Mouse (Mus musculus) heart, embryonic 11.5 days (tissue): ENCODE data around the gene Cacna1d. TPM values are rescaled to one million over a fixed set of nuclear protein-coding genes. Genes with fewer than 3 reads are reported as not detected.

Experiments
- ATAC-seq: fragments of 200-750 bp; cut with Nextera tagmentation; replicated peaks from 2 replicates; pipeline ENCODE4 v1.8.0; 2017; ENCODE audit warnings: moderate library complexity; ENCODE audit not compliant: insufficient number of reproducible peaks, low FRiP score, low TSS enrichment
- H3K27ac ChIP-seq: fragments of 300-500 bp; sonication (generic); 2 replicates; pipeline ENCODE4 v1.5.1; 2014; ENCODE audit warnings: mild to moderate bottlenecking, low read depth, low read length
- H3K27me3 ChIP-seq: fragments of 300-500 bp; sonication (generic); 2 replicates; pipeline ENCODE4 v1.6.1; 2014; ENCODE audit warnings: mild to moderate bottlenecking, low read length, mixed read lengths; ENCODE audit not compliant: control insufficient read depth, insufficient read depth
- H3K36me3 ChIP-seq: fragments of 300-500 bp; sonication (generic); 2 replicates; pipeline ENCODE4 v1.6.1; 2014; ENCODE audit warnings: mild to moderate bottlenecking, low read length, moderate library complexity, mixed read lengths; ENCODE audit not compliant: control insufficient read depth, insufficient read depth
- H3K4me1 ChIP-seq: fragments of 300-500 bp; sonication (generic); 2 replicates; pipeline ENCODE4 v1.6.1; 2014; ENCODE audit warnings: low read length; ENCODE audit not compliant: control insufficient read depth, insufficient read depth
- H3K4me2 ChIP-seq: fragments of 300-500 bp; sonication (generic); 2 replicates; pipeline ENCODE4 v1.6.1; 2014; ENCODE audit warnings: mild to moderate bottlenecking, moderate library complexity
- H3K4me3 ChIP-seq: fragments of 300-500 bp; sonication (generic); 2 replicates; pipeline ENCODE4 v1.5.1; 2014; ENCODE audit warnings: low read depth, low read length
- H3K9ac ChIP-seq: fragments of 300-500 bp; sonication (generic); 2 replicates; pipeline ENCODE4 v1.6.1; 2014; ENCODE audit warnings: mild to moderate bottlenecking, low read depth, low read length, moderate library complexity
- H3K9me3 ChIP-seq: fragments of 300-500 bp; sonication (generic); replicated peaks from 2 replicates; pipeline ENCODE4 v1.6.1; 2016; ENCODE audit warnings: low read length; ENCODE audit not compliant: control insufficient read depth
- WGBS: fragments of 180-500 bp; shearing (Covaris S2); extraction: QIAGEN DNeasy Blood & Tissue Kit; methylation state at CpG from one replicate; pipeline ENCODE4 v1.1.7; 2014; ENCODE audit not compliant: insufficient replicate concordance; 5-methylcytosine and 5-hydroxymethylcytosine counted together
- polyA plus RNA-seq: library from polyadenylated mRNA; unstranded; fragments of >200 nt; fragmentation: Nextera tagmentation; extraction: Ambion mirVana; gene quantifications from 2 replicates; pipeline ENCODE4 v1.2.1, GENCODE M21; 2014

Cacna1d gene
- polyA plus RNA-seq, 1 experiment from 2014 or later = 17.5 TPM

DNA sequence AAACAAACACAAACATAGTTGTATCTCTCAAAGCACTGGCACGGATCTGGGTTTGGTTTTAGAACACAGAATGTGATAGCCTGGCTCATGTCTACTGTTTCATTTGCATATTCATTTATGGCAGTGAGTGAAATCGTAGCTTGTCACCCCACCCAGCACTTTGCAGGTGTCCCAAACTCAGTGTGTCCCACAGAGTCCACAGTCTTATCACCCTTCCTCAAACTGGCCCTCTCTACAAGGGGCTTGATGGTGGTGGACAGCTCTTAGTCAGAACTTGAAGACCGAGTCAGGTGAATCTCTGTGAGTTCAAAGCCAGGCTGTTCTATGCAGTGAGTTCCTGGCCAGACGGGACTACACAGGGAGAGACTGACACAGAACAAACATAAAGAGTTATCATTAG lies 234.8 kb downstream of the Cacna1d start:
- no peaks in the 10 kb centered on the region for H3K9me3 ChIP-seq
- no peak for ATAC-seq
- no peaks in the 10 kb centered on the region for H3K27me3 ChIP-seq
- no peaks in the 10 kb centered on the region for H3K36me3 ChIP-seq
- H3K9ac ChIP-seq = no peak overlapping the region
- no peak overlapping the region for H3K4me2 ChIP-seq
- 72% methylated on average over 4 of the region's 4 CpGs for WGBS
- peaks cover 29% of the 10 kb centered on the region for H3K4me1 ChIP-seq
- H3K27ac ChIP-seq = no peak overlapping the region
- H3K4me3 ChIP-seq = no peak overlapping the region

GRCm38 (mm10) chr14:30255701-30256400 lies 235.4 kb downstream of the Cacna1d start:
- Histone ChIP-seq H3K4me2 (no peak overlapping the region), H3K9me3 (no peaks in the 10 kb centered on the region), H3K27ac (no peak overlapping the region), H3K9ac (no peak overlapping the region), H3K4me1 (peaks cover 29% of the 10 kb centered on the region), H3K27me3 (no peaks in the 10 kb centered on the region), H3K4me3 (no peak overlapping the region), H3K36me3 (no peaks in the 10 kb centered on the region)
- WGBS = 75% methylated on average over 12 of the region's 12 CpGs
- ATAC-seq = no peak

- no peaks in the 10 kb centered on the region for H3K36me3 ChIP-seq
- no peaks in the 10 kb centered on the region for H3K27me3 ChIP-seq
- H3K4me2 ChIP-seq = no peak overlapping the region
- no peak overlapping the region for H3K9ac ChIP-seq
- no peak overlapping the region for H3K4me3 ChIP-seq
- WGBS = 62% methylated on average over 4 of the region's 4 CpGs
- no peak overlapping the region for H3K27ac ChIP-seq
- no peaks in the 10 kb centered on the region for H3K9me3 ChIP-seq
- peaks cover 26% of the 10 kb centered on the region for H3K4me1 ChIP-seq
- no peak for ATAC-seq
These were observed 236.5 kb downstream of the Cacna1d start for GRCm38 (mm10) chr14:30254776-30255175.

DNA sequence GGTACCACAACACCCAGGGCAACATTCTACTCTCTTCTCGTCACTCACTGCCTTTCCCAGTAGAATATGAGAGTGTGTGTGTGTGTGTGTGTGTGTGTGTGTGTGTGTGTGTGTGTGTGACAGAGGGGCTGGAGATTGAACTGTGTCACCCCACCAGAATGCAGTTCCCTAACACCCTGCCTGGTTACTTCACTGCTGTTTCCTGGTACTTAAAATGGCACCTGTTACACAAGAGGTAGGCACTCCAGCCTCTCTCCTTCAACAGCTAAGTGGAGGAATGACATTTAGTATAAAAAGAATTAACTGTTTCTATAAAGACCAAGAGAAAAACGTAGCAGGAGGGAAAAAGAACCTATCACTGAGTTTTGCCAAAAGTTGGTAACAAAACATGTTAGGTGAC lies 238.4 kb downstream of the Cacna1d start:
- no peak overlapping the region for H3K4me3 ChIP-seq
- H3K4me1 ChIP-seq = peaks cover 19% of the 10 kb centered on the region
- no peaks in the 10 kb centered on the region for H3K36me3 ChIP-seq
- no peak overlapping the region for H3K27ac ChIP-seq
- H3K27me3 ChIP-seq = no peaks in the 10 kb centered on the region
- no peak overlapping the region for H3K9ac ChIP-seq
- H3K4me2 ChIP-seq = no peak overlapping the region
- ATAC-seq = no peak
- H3K9me3 ChIP-seq = no peaks in the 10 kb centered on the region
- WGBS = 70% methylated on average over 2 of the region's 2 CpGs

- no peak overlapping the region for H3K27ac ChIP-seq
- H3K9ac ChIP-seq = no peak overlapping the region
- no peaks in the 10 kb centered on the region for H3K27me3 ChIP-seq
- peaks cover 13% of the 10 kb centered on the region for H3K4me1 ChIP-seq
- 90% methylated on average over 5 of the region's 5 CpGs for WGBS
- no peak for ATAC-seq
- no peaks in the 10 kb centered on the region for H3K36me3 ChIP-seq
- H3K4me3 ChIP-seq = no peak overlapping the region
- no peaks in the 10 kb centered on the region for H3K9me3 ChIP-seq
- no peak overlapping the region for H3K4me2 ChIP-seq
These were observed 239.9 kb downstream of the Cacna1d start for GRCm38 (mm10) chr14:30251351-30251750.

GRCm38 (mm10) chr14:30249591-30249990 lies 241.7 kb downstream of the Cacna1d start:
- Histone ChIP-seq H3K4me3 (no peak overlapping the region), H3K4me1 (peaks cover 5% of the 10 kb centered on the region; the same call in 1 of the 2 replicates), H3K27ac (no peak overlapping the region), H3K4me2 (no peak overlapping the region), H3K27me3 (no peaks in the 10 kb centered on the region), H3K36me3 (no peaks in the 10 kb centered on the region), H3K9ac (no peak overlapping the region), H3K9me3 (no peaks in the 10 kb centered on the region)
- ATAC-seq = no peak
- 73% methylated on average over 4 of the region's 4 CpGs for WGBS

DNA sequence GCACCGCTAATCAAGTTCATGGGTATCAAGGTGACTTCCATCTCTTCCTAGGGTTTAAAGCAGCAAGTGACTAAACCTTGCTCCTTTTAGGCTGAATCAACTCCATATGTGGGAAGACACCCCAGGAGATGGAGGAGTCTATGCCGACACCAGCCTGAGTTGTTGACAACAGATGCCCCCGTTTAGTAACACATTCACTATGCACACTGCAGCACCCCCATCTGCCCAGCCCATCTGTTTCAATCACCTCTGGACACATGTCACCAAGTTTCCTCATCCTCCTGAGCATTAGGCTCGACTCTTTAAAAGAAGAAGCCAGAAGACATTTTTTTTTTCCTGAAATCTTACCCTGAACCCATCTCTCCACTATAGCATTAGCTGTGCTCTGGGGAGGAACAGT lies 242.4 kb downstream of the Cacna1d start:
- H3K27me3 ChIP-seq = no peaks in the 10 kb centered on the region
- WGBS = 76% methylated on average over 4 of the region's 4 CpGs

DNA sequence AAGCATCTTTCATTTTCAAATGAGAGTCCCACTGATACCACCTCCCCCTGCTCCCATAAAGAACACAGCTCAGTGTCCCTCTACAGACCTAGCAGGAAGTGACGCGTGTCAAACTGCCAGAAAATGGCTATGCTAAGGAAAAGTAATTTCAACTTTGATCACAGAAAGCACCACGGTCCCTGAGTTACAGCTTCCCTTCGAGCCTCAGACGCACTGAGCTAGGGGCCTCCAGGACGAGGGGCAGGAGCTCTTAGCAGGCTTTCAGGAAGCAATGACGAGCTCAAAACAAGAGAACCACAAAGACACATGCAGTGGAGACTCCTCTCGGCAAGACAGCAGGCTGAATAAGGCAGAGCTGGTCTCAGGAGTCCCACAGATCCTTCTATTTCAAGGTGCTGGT lies 243.1 kb downstream of the Cacna1d start:
- Histone ChIP-seq H3K27ac (no peak overlapping the region), H3K9me3 (no peaks in the 10 kb centered on the region), H3K4me2 (no peak overlapping the region), H3K36me3 (no peaks in the 10 kb centered on the region), H3K4me3 (no peak overlapping the region), H3K9ac (no peak overlapping the region), H3K4me1 (no peaks in the 10 kb centered on the region), H3K27me3 (no peaks in the 10 kb centered on the region)
- no peak for ATAC-seq
- 71% methylated on average over 8 of the region's 8 CpGs for WGBS

More for the DNA sequence above, 242.4 kb downstream of the Cacna1d start:
- no peaks in the 10 kb centered on the region for H3K4me1 ChIP-seq
- no peaks in the 10 kb centered on the region for H3K9me3 ChIP-seq
- no peak overlapping the region for H3K27ac ChIP-seq
- ATAC-seq = no peak
- no peak overlapping the region for H3K9ac ChIP-seq
- no peaks in the 10 kb centered on the region for H3K36me3 ChIP-seq
- H3K4me3 ChIP-seq = no peak overlapping the region
- H3K4me2 ChIP-seq = no peak overlapping the region

DNA sequence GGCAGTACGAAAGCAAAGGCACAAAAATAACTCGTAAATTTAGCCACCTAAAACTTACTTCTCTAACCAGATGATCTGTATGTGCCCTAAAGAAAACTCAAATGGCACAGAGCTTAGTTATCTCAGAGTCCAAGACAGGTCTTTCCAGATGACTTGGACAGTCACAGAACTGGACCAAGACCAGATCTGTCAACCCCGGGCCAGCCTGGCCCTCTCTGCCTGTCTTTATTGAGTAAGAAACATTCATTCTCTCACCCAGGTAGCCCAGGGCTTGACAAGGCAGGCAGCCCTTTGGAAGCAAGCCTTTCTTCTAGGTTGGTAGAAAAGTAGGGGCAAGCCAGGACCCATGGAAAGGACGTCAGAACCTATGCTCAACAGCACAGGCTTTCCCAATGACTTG lies 243.6 kb downstream of the Cacna1d start:
- 85% methylated on average over 4 of the region's 4 CpGs for WGBS
- H3K27ac ChIP-seq = no peak overlapping the region
- no peak overlapping the region for H3K9ac ChIP-seq
- H3K27me3 ChIP-seq = no peaks in the 10 kb centered on the region
- no peaks in the 10 kb centered on the region for H3K4me1 ChIP-seq
- no peak for ATAC-seq
- no peaks in the 10 kb centered on the region for H3K36me3 ChIP-seq
- no peak overlapping the region for H3K4me3 ChIP-seq
- no peak overlapping the region for H3K4me2 ChIP-seq
- no peaks in the 10 kb centered on the region for H3K9me3 ChIP-seq
